Mouse (Mus musculus) myocyte (in vitro differentiated cells): ENCODE measurements at regions not wholly inside any gene's neighbourhood (a gene's known extent, or its start where the extent isn't known, plus 50 kb on each side); places are given as distances from the start of the nearest gene placed in this dataset.

Experiments
- CEBPB ChIP-seq: IDR thresholded peaks from 2 replicates; pipeline ENCODE4 v1.6.1; 2011; ENCODE audit warnings: mild to moderate bottlenecking, moderate library complexity; ENCODE audit not compliant: poor library complexity, insufficient read depth, severe bottlenecking
- E2F4 ChIP-seq: IDR thresholded peaks from one replicate; pipeline ENCODE4 v1.6.1; 2011; ENCODE audit warnings: mild to moderate bottlenecking, control low read depth, moderate library complexity; ENCODE audit not compliant: insufficient read depth
- MYOG ChIP-seq, 3 experiments: IDR thresholded peaks; one replicate each; pipeline ENCODE4 v1.6.1; 2011; ENCODE audit warnings: control low read depth in 2 of 3, low read depth in 2 of 3, mild to moderate bottlenecking in 2 of 3; ENCODE audit not compliant: insufficient read length in 2 of 3, control insufficient read depth in 1 of 3, insufficient read depth in 1 of 3
- POLR2A ChIP-seq: IDR thresholded peaks from one replicate; pipeline ENCODE4 v1.6.1; 2011; ENCODE audit warnings: low read depth, mild to moderate bottlenecking, control low read depth, moderate library complexity; ENCODE audit not compliant: insufficient read length
- POLR2AphosphoS2 ChIP-seq: IDR thresholded peaks from one replicate; pipeline ENCODE4 v1.6.1; 2011; ENCODE audit warnings: low read depth, control low read depth; ENCODE audit not compliant: insufficient read length
- TCF12 ChIP-seq: IDR thresholded peaks from one replicate; pipeline ENCODE4 v1.6.1; 2011; ENCODE audit warnings: mild to moderate bottlenecking, control low read depth; ENCODE audit not compliant: poor library complexity, insufficient read depth, severe bottlenecking
- USF1 ChIP-seq: IDR thresholded peaks from one replicate; pipeline ENCODE4 v1.6.1; 2011; ENCODE audit warnings: low read depth, mild to moderate bottlenecking, control low read depth, moderate library complexity

GRCm38 (mm10) chr16:55547095-55547494 is 249.3 kb upstream of the Zpld1 start:
- no peak for TF ChIP-seq USF1
- TF ChIP-seq POLR2A, result no peak
- no peak for TF ChIP-seq MYOG (IDR thresholded peaks at IDR 0.05; ENCODE audit: control insufficient read depth in 1 of 3, insufficient read depth in 1 of 3, insufficient read length in 2 of 3, low read depth in 2 of 3)
- TF ChIP-seq TCF12, result no peak
- TF ChIP-seq E2F4, result no peak
- peak; percentile 56 for TF ChIP-seq CEBPB
- no peak for TF ChIP-seq POLR2AphosphoS2
